Mouse (Mus musculus) forebrain, embryonic 11.5 days (tissue): ENCODE data around the gene Tmem131l. TPM values are rescaled to one million over a fixed set of nuclear protein-coding genes. Genes with fewer than 3 reads are reported as not detected.

Source experiments
- ATAC-seq: fragments of 200-750 bp; cut with Nextera tagmentation; replicated peaks from 2 replicates; pipeline ENCODE4 v1.8.0; 2017; ENCODE audit warnings: moderate TSS enrichment; ENCODE audit not compliant: low FRiP score
- DNase-seq: peaks from one replicate; pipeline ENCODE4 v3.0.0-alpha.2; 2017; ENCODE audit warnings: low spot score
- H3K27ac ChIP-seq: fragments of 300-500 bp; sonication (generic); 2 replicates; pipeline ENCODE4 v1.5.1; 2014; ENCODE audit warnings: low read depth, low read length
- H3K27me3 ChIP-seq: fragments of 300-500 bp; sonication (generic); 2 replicates; pipeline ENCODE4 v1.6.1; 2014; ENCODE audit warnings: mild to moderate bottlenecking, low read length, mixed read lengths; ENCODE audit not compliant: control insufficient read depth, insufficient read depth
- H3K36me3 ChIP-seq: fragments of 300-500 bp; sonication (generic); 2 replicates; pipeline ENCODE4 v1.6.1; 2014; ENCODE audit warnings: mild to moderate bottlenecking, low read length, moderate library complexity, mixed read lengths; ENCODE audit not compliant: control insufficient read depth, insufficient read depth
- H3K4me1 ChIP-seq: fragments of 300-500 bp; sonication (generic); replicated peaks from 2 replicates; pipeline ENCODE4 v1.6.1; 2014; ENCODE audit warnings: low read length, mixed read lengths; ENCODE audit not compliant: control insufficient read depth, insufficient read depth
- H3K4me2 ChIP-seq: fragments of 300-500 bp; sonication (generic); 2 replicates; pipeline ENCODE4 v1.6.1; 2014; ENCODE audit warnings: low read depth, mild to moderate bottlenecking, low read length, moderate library complexity, mixed read lengths; ENCODE audit not compliant: severe bottlenecking
- H3K4me3 ChIP-seq: fragments of 300-500 bp; sonication (generic); 2 replicates; pipeline ENCODE4 v1.5.1; 2014; ENCODE audit warnings: low read depth, low read length
- H3K9ac ChIP-seq: fragments of 300-500 bp; sonication (generic); 2 replicates; pipeline ENCODE4 v1.6.1; 2014; ENCODE audit warnings: low read length
- H3K9me3 ChIP-seq: fragments of 300-500 bp; sonication (generic); 2 replicates; pipeline ENCODE4 v1.6.1; 2016; ENCODE audit warnings: low read length, mixed read lengths; ENCODE audit not compliant: control insufficient read depth
- WGBS: fragments of 180-500 bp; shearing (Covaris S2); extraction: QIAGEN DNeasy Blood & Tissue Kit; methylation state at CpG from one replicate; pipeline ENCODE4 v1.1.7; 2014; 5-methylcytosine and 5-hydroxymethylcytosine counted together
- polyA plus RNA-seq: library from polyadenylated mRNA; unstranded; fragments of >200 nt; fragmentation: Nextera tagmentation; extraction: Ambion mirVana; gene quantifications from 2 replicates; pipeline ENCODE4 v1.2.1, GENCODE M21; 2014

Gene Tmem131l
- polyA plus RNA-seq, 1 experiment from 2014 or later = 96.0 TPM

DNA sequence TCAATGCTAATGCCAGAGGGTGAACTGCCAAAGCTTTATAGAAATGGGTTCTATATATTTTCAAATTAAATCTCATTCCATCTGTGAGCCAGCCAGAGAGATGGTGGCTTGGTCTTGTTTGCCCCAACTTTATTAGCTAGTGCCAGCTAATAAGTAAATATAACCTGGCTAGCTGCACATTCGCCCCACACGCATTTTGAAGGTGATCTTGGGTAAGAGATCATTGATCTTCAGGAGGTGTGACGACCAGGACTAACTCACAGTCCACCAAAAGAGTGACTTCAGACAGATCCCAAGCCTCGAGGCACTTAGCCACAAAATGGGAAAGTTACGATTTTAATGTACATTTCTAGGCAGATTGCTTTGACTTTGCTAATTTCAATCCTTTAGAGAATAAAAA is 21.0 kb upstream of the Tmem131l start:
- DNase-seq (no peak), ATAC-seq (no peak)
- Histone ChIP-seq H3K9me3 (no peaks in the 10 kb centered on the region), H3K4me3 (no peak overlapping the region), H3K4me2 (no peak overlapping the region), H3K4me1 (no peaks in the 10 kb centered on the region), H3K36me3 (no peaks in the 10 kb centered on the region), H3K9ac (no peak overlapping the region), H3K27ac (no peak overlapping the region), H3K27me3 (no peaks in the 10 kb centered on the region)
- WGBS = 90% methylated on average over 5 of the region's 5 CpGs

GRCm38 (mm10) chr3:84060128-84060527 is 20.2 kb upstream of the Tmem131l start:
- ATAC-seq = no peak
- 74% methylated on average over 4 of the region's 4 CpGs for WGBS
- no peak overlapping the region for H3K4me2 ChIP-seq
- H3K27ac ChIP-seq = no peak overlapping the region
- no peaks in the 10 kb centered on the region for H3K27me3 ChIP-seq
- no peaks in the 10 kb centered on the region for H3K36me3 ChIP-seq
- H3K9ac ChIP-seq = no peak overlapping the region
- no peaks in the 10 kb centered on the region for H3K9me3 ChIP-seq
- no peak overlapping the region for H3K4me3 ChIP-seq
- H3K4me1 ChIP-seq = no peaks in the 10 kb centered on the region
- no peak for DNase-seq

- H3K9me3 ChIP-seq = no peaks in the 10 kb centered on the region
- H3K36me3 ChIP-seq = no peaks in the 10 kb centered on the region
- ATAC-seq (no peak), DNase-seq (no peak)
- no peaks in the 10 kb centered on the region for H3K27me3 ChIP-seq
- no peak overlapping the region for H3K27ac ChIP-seq
- H3K4me1 ChIP-seq = no peaks in the 10 kb centered on the region
- H3K4me3 ChIP-seq = no peak overlapping the region
- H3K9ac ChIP-seq = no peak overlapping the region
- no peak overlapping the region for H3K4me2 ChIP-seq
- 75% methylated on average over 4 of the region's 4 CpGs for WGBS
Measured at GRCm38 (mm10) chr3:84059676-84060075, 19.7 kb upstream of the Tmem131l start.

DNA sequence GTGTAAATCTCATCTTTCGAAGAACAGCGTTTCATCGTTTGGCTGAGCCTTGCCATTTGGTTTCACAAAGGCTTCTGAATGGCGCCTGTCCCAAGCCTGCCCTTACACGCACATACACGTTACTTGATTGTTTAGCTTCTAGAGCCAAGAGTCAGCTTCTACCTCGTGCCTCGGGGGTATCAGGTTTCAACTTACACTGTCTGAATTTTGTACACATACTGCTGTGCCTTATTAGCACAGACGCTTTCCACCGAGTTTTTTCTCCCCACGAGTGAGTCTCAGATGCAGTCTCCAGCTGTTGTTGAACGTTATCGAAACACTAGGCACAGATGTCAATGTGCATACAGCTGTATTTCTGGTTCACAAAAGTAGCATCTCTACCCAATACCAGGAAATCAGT is 19.3 kb upstream of the Tmem131l start:
- DNase-seq = no peak
- no peak overlapping the region for H3K4me3 ChIP-seq
- ATAC-seq = no peak
- no peak overlapping the region for H3K9ac ChIP-seq
- no peaks in the 10 kb centered on the region for H3K4me1 ChIP-seq
- H3K9me3 ChIP-seq = no peaks in the 10 kb centered on the region
- no peak overlapping the region for H3K27ac ChIP-seq
- 68% methylated on average over 13 of the region's 13 CpGs for WGBS
- no peak overlapping the region for H3K4me2 ChIP-seq
- no peaks in the 10 kb centered on the region for H3K36me3 ChIP-seq
- H3K27me3 ChIP-seq = no peaks in the 10 kb centered on the region

DNA sequence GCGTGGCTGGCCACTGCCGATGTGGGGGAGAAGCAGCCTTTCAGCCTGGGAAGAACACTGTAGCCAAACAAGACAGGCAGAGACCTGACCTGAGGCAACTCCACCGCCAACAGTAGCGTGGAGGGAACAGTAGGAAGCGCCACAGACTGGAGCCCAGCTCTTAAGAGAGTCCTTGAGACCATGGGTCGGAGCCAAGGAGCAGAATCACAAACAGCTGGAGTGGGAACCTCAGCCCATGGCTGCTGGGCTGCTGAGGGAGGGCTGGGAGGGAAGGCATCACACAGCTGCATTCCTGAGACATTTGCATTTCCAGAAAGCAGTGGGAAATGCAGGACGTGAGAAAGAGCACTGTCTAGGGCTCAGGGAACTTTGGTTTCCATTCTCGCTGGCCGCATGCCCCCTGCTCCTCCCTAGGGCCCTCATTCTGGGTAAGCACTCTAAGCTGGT is 8.8 kb upstream of the Tmem131l start:
- DNase-seq (peak; percentile 56), ATAC-seq (0 out of 2 replicates have a peak, but pooled peaks have one; percentile 10)
- H3K36me3 ChIP-seq = no peaks in the 10 kb centered on the region
- H3K4me2 ChIP-seq = no peak overlapping the region
- H3K27me3 ChIP-seq = no peaks in the 10 kb centered on the region
- no peak overlapping the region for H3K27ac ChIP-seq
- peak overlapping the region; percentile 20; the same call in 1 of the 2 replicates for H3K9ac ChIP-seq
- peaks cover 4% of the 10 kb centered on the region for H3K4me1 ChIP-seq
- H3K4me3 ChIP-seq = no peak overlapping the region
- no peaks in the 10 kb centered on the region for H3K9me3 ChIP-seq
- WGBS = 17% methylated on average over 9 of the region's 9 CpGs

- no peak for ATAC-seq
Measured at GRCm38 (mm10) chr3:84046206-84046605, 6.2 kb upstream of the Tmem131l start.

DNA sequence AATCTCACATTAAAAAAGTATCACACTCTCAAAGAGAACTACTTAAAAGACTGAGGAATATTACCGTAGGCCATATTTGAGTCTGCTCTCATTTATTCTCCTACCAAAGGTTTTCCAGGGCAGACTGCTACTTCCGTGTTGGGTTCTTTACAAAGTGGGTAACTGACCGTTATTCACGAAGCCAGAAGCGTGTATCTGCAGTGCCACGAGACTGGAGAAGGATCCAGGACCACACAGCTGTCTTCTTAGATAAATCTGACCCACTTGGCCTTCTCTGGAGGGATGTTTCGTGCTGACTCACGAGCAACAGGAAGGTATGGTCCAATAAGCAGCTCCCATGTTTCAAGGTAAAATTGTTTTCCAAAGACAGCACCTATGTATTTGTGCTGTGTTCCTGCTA is 1.8 kb upstream of the Tmem131l start:
- Histone ChIP-seq H3K4me1 (no peaks in the 10 kb centered on the region), H3K9ac (no peak overlapping the region), H3K27ac (no peak overlapping the region), H3K4me2 (no peak overlapping the region), H3K27me3 (no peaks in the 10 kb centered on the region), H3K4me3 (no peak overlapping the region), H3K36me3 (no peaks in the 10 kb centered on the region), H3K9me3 (no peaks in the 10 kb centered on the region)
- 85% methylated on average over 8 of the region's 8 CpGs for WGBS
- ATAC-seq (no peak), DNase-seq (no peak)

More at GRCm38 (mm10) chr3:84046206-84046605, 6.2 kb upstream of the Tmem131l start:
- DNase-seq = no peak
- 92% methylated on average over 8 of the region's 8 CpGs for WGBS
- Histone ChIP-seq H3K27me3 (no peaks in the 10 kb centered on the region), H3K4me3 (no peak overlapping the region), H3K9ac (no peak overlapping the region), H3K4me2 (no peak overlapping the region), H3K27ac (no peak overlapping the region), H3K36me3 (no peaks in the 10 kb centered on the region), H3K9me3 (no peaks in the 10 kb centered on the region), H3K4me1 (peaks cover 4% of the 10 kb centered on the region)

DNA sequence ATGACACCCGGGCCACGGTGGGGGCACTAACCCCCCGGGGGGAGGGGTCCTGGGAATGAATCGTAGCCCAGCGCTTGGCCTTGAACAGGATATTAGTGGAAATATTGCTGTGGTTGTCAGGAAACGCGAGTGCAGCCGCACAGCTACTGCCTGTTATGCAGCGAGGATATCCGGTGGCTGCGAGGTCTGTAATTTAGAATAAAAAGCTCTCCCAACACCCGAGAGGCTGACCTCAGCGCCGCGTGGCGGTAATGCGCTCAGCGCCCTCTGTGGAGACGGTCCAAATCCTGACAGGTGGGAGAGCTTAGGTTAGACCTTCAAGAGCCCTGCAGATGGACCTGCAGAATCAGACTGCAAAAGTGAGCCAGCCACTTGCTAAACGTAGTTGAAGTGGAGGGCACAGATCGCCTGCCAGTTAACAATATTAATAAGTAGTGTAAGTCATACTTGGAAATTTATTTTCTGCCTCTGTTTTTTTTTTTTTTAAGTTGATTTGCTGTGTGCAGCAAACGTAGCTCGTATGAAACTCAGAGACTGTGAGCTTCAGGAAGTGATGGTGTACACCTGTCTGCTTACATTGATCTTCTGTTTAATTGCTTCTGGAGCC is 604 bp upstream of the Tmem131l start:
- ATAC-seq (peak; percentile 65; the same call in 1 of the 2 replicates), DNase-seq (peak; percentile 80)
- peak overlapping the region; percentile 97 for H3K9ac ChIP-seq
- H3K4me3 ChIP-seq = peak overlapping the region; percentile 87
- no peaks in the 10 kb centered on the region for H3K9me3 ChIP-seq
- H3K27ac ChIP-seq = peak overlapping the region; percentile 85
- WGBS = 7% methylated on average over 23 of the region's 23 CpGs
- peak overlapping the region; percentile 76 for H3K4me2 ChIP-seq
- H3K27me3 ChIP-seq = no peaks in the 10 kb centered on the region
- H3K36me3 ChIP-seq = no peaks in the 10 kb centered on the region
- H3K4me1 ChIP-seq = no peaks in the 10 kb centered on the region
